Mouse (Mus musculus) liver, embryonic 15.5 days (tissue): ENCODE data around the gene Plpp2. TPM values are rescaled to one million over a fixed set of nuclear protein-coding genes. Genes with fewer than 3 reads are reported as not detected.

Experiments
- ATAC-seq: fragments of 200-750 bp; cut with Nextera tagmentation; 2 replicates; pipeline ENCODE4 v1.8.0; 2017; ENCODE audit warnings: moderate number of reproducible peaks, mild to moderate bottlenecking, moderate library complexity; ENCODE audit not compliant: insufficient read depth
- H3K27ac ChIP-seq: fragments of 300-500 bp; sonication (generic); replicated peaks from 2 replicates; pipeline ENCODE4 v1.5.1; 2015; ENCODE audit warnings: mild to moderate bottlenecking, inconsistent platforms
- H3K27me3 ChIP-seq: fragments of 300-500 bp; sonication (generic); 2 replicates; pipeline ENCODE4 v1.6.1; 2015; ENCODE audit warnings: mild to moderate bottlenecking, inconsistent platforms
- H3K36me3 ChIP-seq: fragments of 300-500 bp; sonication (generic); replicated peaks from 2 replicates; pipeline ENCODE4 v1.6.1; 2015; ENCODE audit warnings: moderate library complexity, mild to moderate bottlenecking, inconsistent platforms
- H3K4me1 ChIP-seq: fragments of 300-500 bp; sonication (generic); replicated peaks from 2 replicates; pipeline ENCODE4 v1.6.1; 2015; ENCODE audit warnings: inconsistent platforms
- H3K4me2 ChIP-seq: fragments of 300-500 bp; sonication (generic); 2 replicates; pipeline ENCODE4 v1.6.1; 2015; ENCODE audit warnings: moderate library complexity, mild to moderate bottlenecking, inconsistent platforms
- H3K4me3 ChIP-seq: fragments of 300-500 bp; sonication (generic); replicated peaks from 2 replicates; pipeline ENCODE4 v1.5.1; 2015; ENCODE audit warnings: mild to moderate bottlenecking, inconsistent platforms
- H3K9ac ChIP-seq: fragments of 300-500 bp; sonication (generic); 2 replicates; pipeline ENCODE4 v1.6.1; 2015; ENCODE audit warnings: moderate library complexity, mild to moderate bottlenecking, inconsistent platforms
- H3K9me3 ChIP-seq: fragments of 300-500 bp; sonication (generic); replicated peaks from 2 replicates; pipeline ENCODE4 v1.6.1; 2016; ENCODE audit warnings: inconsistent platforms
- WGBS: fragments of 180-500 bp; shearing (Covaris S2); methylation state at CpG from one replicate; pipeline ENCODE4 v1.1.7; 2015; ENCODE audit warnings: mixed read lengths; ENCODE audit not compliant: insufficient replicate concordance; 5-methylcytosine and 5-hydroxymethylcytosine counted together
- polyA plus RNA-seq: library from polyadenylated mRNA; unstranded; fragments of >200 nt; fragmentation: Nextera tagmentation; extraction: Ambion mirVana; gene quantifications from 2 replicates; pipeline ENCODE4 v1.2.1, GENCODE M21; 2015

Plpp2 gene
- polyA plus RNA-seq = 21.5 and 26.9 TPM in 2 replicates

GRCm38 (mm10) chr10:79533126-79533911 is at the start of gene Plpp2:
Gene Plpp2 (minus strand): TSS chr10:79533796.
- Histone ChIP-seq H3K27me3 (peaks cover 12% of the 10 kb centered on the region; the same call in 1 of the 2 replicates), H3K27ac (peak within 1 kb of the TSS; percentile 71), H3K9ac (peak within 1 kb of the TSS; percentile 52), H3K4me1 (peaks cover 16% of the 10 kb centered on the region), H3K9me3 (no peaks in the 10 kb centered on the region), H3K4me2 (peak within 1 kb of the TSS; percentile 87), H3K36me3 (no peaks in the 10 kb centered on the region), H3K4me3 (peak within 1 kb of the TSS; percentile 64)
- under 1% methylated on average over 52 of the region's 52 CpGs for WGBS
- ATAC-seq = peak; percentile 82

- ATAC-seq = no peak
- H3K27me3 ChIP-seq = 0 out of 2 replicates have a peak, but pooled peaks cover 7% of the 10 kb centered on the region
- no peak overlapping the region for H3K9ac ChIP-seq
- H3K36me3 ChIP-seq = no peaks in the 10 kb centered on the region
- no peak overlapping the region for H3K27ac ChIP-seq
- H3K4me2 ChIP-seq = no peak overlapping the region
- H3K4me1 ChIP-seq = no peaks in the 10 kb centered on the region
- H3K9me3 ChIP-seq = no peaks in the 10 kb centered on the region
- WGBS = 73% methylated on average over 8 of the region's 8 CpGs
- H3K4me3 ChIP-seq = no peak overlapping the region
These were observed 47.9 kb upstream of the Plpp2 start for GRCm38 (mm10) chr10:79581501-79581900.

DNA sequence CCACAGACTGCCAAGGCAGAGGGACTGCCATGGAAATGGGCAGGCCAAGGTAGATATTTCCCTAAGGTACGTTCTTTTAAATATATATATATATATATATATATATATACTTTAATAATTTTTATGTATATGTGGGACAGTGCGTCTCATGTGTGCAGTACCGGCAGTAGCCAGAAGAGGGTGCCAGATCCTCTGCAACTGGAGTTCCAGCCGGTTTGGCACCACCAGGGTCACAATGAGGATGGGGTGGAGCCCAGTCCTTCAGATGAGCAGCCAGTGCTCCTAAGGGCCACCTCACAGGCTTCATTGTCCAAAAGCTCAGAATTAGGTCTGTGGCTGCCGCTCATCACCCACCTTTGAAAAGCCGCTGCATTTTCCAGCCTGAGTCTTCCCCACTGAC is 47.2 kb upstream of the Plpp2 start:
- Histone ChIP-seq H3K4me3 (no peak overlapping the region), H3K4me1 (no peaks in the 10 kb centered on the region), H3K9ac (no peak overlapping the region), H3K9me3 (no peaks in the 10 kb centered on the region), H3K27me3 (0 out of 2 replicates have a peak, but pooled peaks cover 7% of the 10 kb centered on the region), H3K4me2 (no peak overlapping the region), H3K36me3 (no peaks in the 10 kb centered on the region), H3K27ac (no peak overlapping the region)
- ATAC-seq = no peak
- 48% methylated on average over 6 of the region's 6 CpGs for WGBS

DNA sequence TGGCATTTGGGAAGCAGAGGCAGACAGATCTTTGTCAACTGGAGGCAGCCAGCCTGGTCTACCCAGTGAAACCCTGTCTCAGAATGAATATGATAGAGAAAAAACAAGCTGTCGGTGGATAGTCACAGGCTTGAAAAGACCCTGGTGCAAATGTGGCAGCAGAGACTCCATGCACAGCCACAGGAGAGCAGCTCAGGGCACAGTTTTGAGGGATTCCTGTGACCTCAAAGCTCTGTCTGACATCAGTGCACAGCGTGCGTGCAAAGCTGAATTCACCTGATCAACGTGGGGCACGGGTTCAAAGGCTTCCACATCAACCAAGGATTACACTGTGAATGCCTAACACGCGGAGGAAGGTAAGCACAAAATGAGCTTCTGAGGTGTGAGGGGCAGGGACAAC is 46.8 kb upstream of the Plpp2 start:
- Histone ChIP-seq H3K27me3 (0 out of 2 replicates have a peak, but pooled peaks cover 7% of the 10 kb centered on the region), H3K4me3 (no peak overlapping the region), H3K9me3 (no peaks in the 10 kb centered on the region), H3K4me1 (no peaks in the 10 kb centered on the region), H3K4me2 (no peak overlapping the region), H3K36me3 (no peaks in the 10 kb centered on the region), H3K9ac (no peak overlapping the region), H3K27ac (no peak overlapping the region)
- no peak for ATAC-seq
- WGBS = 55% methylated on average over 7 of the region's 7 CpGs

DNA sequence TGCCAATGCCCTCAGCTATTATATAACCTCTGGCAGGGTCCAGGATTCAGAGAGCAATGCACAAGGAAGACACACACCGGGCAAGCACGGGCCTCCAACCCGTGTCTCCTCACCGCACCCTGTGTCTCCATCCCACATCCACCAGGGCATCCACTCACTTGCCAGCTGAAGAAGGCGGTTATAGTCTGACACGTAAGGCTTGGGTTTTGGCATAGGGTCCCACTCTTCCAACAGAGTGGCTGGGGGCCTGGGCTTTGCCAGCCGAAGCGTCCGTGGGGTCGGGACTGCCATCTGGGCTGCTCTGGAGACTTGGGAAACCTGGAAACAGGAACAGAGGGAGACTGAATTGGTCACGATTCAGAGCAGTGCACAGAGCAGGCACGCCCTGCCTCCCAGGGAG is 46.2 kb upstream of the Plpp2 start:
- no peaks in the 10 kb centered on the region for H3K4me1 ChIP-seq
- WGBS = 70% methylated on average over 12 of the region's 12 CpGs
- H3K9ac ChIP-seq = no peak overlapping the region
- ATAC-seq = no peak
- H3K27me3 ChIP-seq = 0 out of 2 replicates have a peak, but pooled peaks cover 7% of the 10 kb centered on the region
- H3K4me2 ChIP-seq = no peak overlapping the region
- H3K9me3 ChIP-seq = no peaks in the 10 kb centered on the region
- no peak overlapping the region for H3K27ac ChIP-seq
- no peak overlapping the region for H3K4me3 ChIP-seq
- no peaks in the 10 kb centered on the region for H3K36me3 ChIP-seq

DNA sequence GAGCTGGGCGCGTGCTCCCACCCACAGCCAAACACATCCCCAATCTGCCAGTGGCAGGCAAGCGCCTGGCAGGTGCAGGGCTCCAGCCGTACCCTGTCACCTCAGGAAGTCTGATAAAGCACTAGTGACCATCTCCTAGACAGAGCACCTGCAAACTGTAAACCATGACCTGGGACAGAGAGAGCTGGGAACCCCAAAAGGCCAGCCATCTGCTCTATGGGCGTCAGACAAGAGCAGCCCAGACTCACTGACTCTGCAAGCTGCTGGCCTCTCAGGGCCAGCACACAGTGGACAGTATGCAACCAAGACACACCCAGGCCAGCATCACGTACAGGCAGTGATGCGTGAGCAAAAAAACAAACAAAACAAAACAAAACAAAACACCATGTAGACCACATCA is 45.3 kb upstream of the Plpp2 start:
- Histone ChIP-seq H3K27me3 (0 out of 2 replicates have a peak, but pooled peaks cover 7% of the 10 kb centered on the region), H3K4me2 (no peak overlapping the region), H3K36me3 (no peaks in the 10 kb centered on the region), H3K4me3 (no peak overlapping the region), H3K9ac (no peak overlapping the region), H3K27ac (no peak overlapping the region), H3K9me3 (no peaks in the 10 kb centered on the region), H3K4me1 (no peaks in the 10 kb centered on the region)
- ATAC-seq = no peak
- WGBS = 58% methylated on average over 7 of the region's 7 CpGs

DNA sequence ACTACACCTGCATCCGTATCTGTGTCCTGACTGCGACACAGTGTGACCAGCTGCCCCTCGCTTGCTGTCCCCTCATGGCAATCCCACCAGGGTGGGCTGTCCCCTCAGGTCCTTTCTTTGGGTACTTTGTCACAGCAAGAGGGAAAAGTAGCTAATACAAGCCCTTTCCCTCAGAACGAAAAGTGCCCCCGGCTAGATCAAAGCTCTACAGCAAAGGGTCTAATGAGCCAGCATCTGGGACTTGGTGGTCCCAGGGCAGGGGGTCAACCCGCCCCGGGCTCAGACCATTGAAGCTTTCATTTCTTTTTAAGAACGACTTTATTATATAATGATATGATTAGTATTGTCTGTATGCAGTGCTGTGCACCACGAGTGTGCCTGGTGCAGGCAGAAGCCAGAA is 44.7 kb upstream of the Plpp2 start:
- ATAC-seq = no peak
- H3K27me3 ChIP-seq = 0 out of 2 replicates have a peak, but pooled peaks cover 7% of the 10 kb centered on the region

DNA sequence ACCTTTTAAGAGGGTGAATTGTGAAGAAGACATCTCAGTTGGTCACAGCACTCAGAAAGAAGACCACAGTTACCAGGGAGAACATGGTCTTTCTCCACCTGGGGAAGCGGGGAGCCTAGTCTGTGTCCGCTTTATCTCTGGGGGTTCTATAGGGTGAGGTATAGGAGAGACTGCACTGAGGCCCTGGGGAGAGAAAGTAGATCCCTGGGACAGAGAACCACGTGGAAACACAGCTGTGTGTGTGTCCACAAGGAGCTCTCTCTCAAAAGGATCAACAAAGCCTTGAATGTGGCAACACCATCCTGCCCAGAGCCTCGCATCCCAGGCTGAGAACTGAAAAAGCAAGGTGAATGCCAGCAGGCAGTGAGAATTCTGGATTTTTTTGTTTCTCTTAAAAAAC is 43.8 kb upstream of the Plpp2 start:
- WGBS = 51% methylated on average over 4 of the region's 4 CpGs
- Histone ChIP-seq H3K4me3 (no peak overlapping the region), H3K9me3 (no peaks in the 10 kb centered on the region), H3K9ac (no peak overlapping the region), H3K27ac (no peak overlapping the region), H3K4me2 (no peak overlapping the region), H3K4me1 (no peaks in the 10 kb centered on the region), H3K36me3 (no peaks in the 10 kb centered on the region), H3K27me3 (0 out of 2 replicates have a peak, but pooled peaks cover 7% of the 10 kb centered on the region)
- ATAC-seq = no peak

More for the DNA sequence above, 44.7 kb upstream of the Plpp2 start:
- Histone ChIP-seq H3K4me3 (no peak overlapping the region), H3K4me2 (no peak overlapping the region), H3K27ac (no peak overlapping the region), H3K4me1 (no peaks in the 10 kb centered on the region), H3K9ac (no peak overlapping the region), H3K36me3 (no peaks in the 10 kb centered on the region), H3K9me3 (no peaks in the 10 kb centered on the region)
- 63% methylated on average over 9 of the region's 9 CpGs for WGBS

- Histone ChIP-seq H3K9ac (no peak overlapping the region), H3K4me1 (no peaks in the 10 kb centered on the region), H3K27me3 (0 out of 2 replicates have a peak, but pooled peaks cover 7% of the 10 kb centered on the region), H3K27ac (no peak overlapping the region), H3K4me2 (no peak overlapping the region), H3K4me3 (no peak overlapping the region), H3K36me3 (no peaks in the 10 kb centered on the region), H3K9me3 (no peaks in the 10 kb centered on the region)
- WGBS = 56% methylated on average over 6 of the region's 6 CpGs
- ATAC-seq = no peak
These were observed 42.2 kb upstream of the Plpp2 start for GRCm38 (mm10) chr10:79575754-79576153.

GRCm38 (mm10) chr10:79574796-79575195 is 41.2 kb upstream of the Plpp2 start:
- no peaks in the 10 kb centered on the region for H3K4me1 ChIP-seq
- no peaks in the 10 kb centered on the region for H3K36me3 ChIP-seq
- no peak overlapping the region for H3K4me3 ChIP-seq
- H3K9me3 ChIP-seq = no peaks in the 10 kb centered on the region
- H3K4me2 ChIP-seq = no peak overlapping the region
- WGBS = 67% methylated on average over 6 of the region's 6 CpGs
- H3K27ac ChIP-seq = no peak overlapping the region
- 0 out of 2 replicates have a peak, but pooled peaks cover 6% of the 10 kb centered on the region for H3K27me3 ChIP-seq
- H3K9ac ChIP-seq = no peak overlapping the region
- no peak for ATAC-seq

GRCm38 (mm10) chr10:79574350-79574749 is 40.8 kb upstream of the Plpp2 start:
- Histone ChIP-seq H3K4me3 (no peak overlapping the region), H3K36me3 (no peaks in the 10 kb centered on the region), H3K4me1 (no peaks in the 10 kb centered on the region), H3K4me2 (no peak overlapping the region), H3K27ac (no peak overlapping the region), H3K27me3 (0 out of 2 replicates have a peak, but pooled peaks cover 3% of the 10 kb centered on the region), H3K9me3 (no peaks in the 10 kb centered on the region), H3K9ac (no peak overlapping the region)
- ATAC-seq = no peak
- 66% methylated on average over 8 of the region's 8 CpGs for WGBS
